Mouse (Mus musculus) ES-E14 (cell line): ENCODE measurements around the gene Xrcc2.

ENCODE experiments used
- CHD2 ChIP-seq: IDR thresholded peaks from 2 replicates; pipeline ENCODE4 v1.6.1; 2014; ENCODE audit warnings: mild to moderate bottlenecking, low read depth, low read length, inconsistent platforms
- HCFC1 ChIP-seq: IDR thresholded peaks from 2 replicates; pipeline ENCODE4 v1.6.1; 2012; ENCODE audit warnings: low read length, inconsistent platforms, borderline replicate concordance; ENCODE audit not compliant: insufficient read depth
- ZNF384 ChIP-seq: IDR thresholded peaks from 2 replicates; pipeline ENCODE4 v1.6.1; 2012; ENCODE audit warnings: low read depth, low read length, inconsistent platforms

DNA sequence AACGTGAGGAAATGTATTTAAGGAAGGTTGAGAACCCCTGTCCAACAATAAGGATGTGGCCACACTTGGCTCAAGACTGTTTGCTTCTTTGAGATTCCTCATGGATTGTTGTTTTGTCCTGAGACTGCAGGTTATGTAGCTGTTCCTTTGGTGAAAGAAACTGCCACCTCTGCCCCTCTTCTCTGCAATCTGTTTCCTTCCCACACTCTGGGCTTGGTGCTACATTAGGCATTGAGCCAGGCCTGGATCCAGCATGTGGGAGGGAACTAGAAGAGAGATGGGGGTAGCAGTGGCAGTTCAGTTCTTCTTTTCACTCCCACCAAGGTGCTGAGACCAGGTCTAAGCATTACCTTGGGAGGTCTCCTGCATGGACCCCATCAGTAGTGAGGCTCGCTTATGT, 30.2 kb upstream of the Xrcc2 start:
- TF ChIP-seq ZNF384 = no peak
- TF ChIP-seq HCFC1 = no peak
- no peak for TF ChIP-seq CHD2
